Mouse (Mus musculus): ENCODE measurements around the gene Ecm2. TPM values are rescaled to one million over a fixed set of nuclear protein-coding genes. Genes with fewer than 3 reads are reported as not detected.

Gene Ecm2
- polyA plus RNA-seq (2015; fragmentation: Nextera tagmentation; extraction: Ambion mirVana): 3.1 and 3.6 TPM in 2 replicates

DNA sequence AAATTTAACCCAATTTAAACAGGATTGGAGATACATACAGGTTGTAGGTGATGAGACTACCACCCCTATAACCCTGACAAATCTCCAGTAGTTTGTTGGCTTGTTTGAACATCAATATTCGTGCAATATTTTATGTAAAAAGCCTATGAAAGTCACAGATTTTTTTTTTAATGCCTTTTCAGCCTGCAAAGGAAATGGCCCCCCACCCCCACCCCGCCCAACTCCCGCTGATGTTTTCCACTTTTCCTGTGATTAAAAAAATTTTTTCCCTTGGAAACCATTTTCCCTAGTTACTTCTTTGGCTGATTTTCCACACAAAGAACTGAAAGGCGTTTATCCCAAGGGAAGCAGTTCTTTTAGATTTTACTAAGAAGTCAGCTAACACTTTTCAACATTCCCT lies at the start of gene Ecm2:
Gene Ecm2 (plus strand): TSS at position 301 of the 400 bp plus-strand sequence.
- WGBS: 47% methylated on average over 4 of the region's 4 CpGs

GRCm38 (mm10) chr13:49460276-49460675 lies 44.3 kb upstream of the Ecm2 start:
- DNase-seq (ENCODE audit: low spot score) (peak; percentile 84), ATAC-seq (peak; percentile 32)
- H3K27me3 ChIP-seq (replicated peaks; ENCODE audit: insufficient read depth, low read length): no peaks in the 10 kb centered on the region
- peak overlapping the region; percentile 78 for H3K27ac ChIP-seq (ENCODE audit: low read length)
- no peaks in the 10 kb centered on the region for H3K4me1 ChIP-seq (ENCODE audit: insufficient read depth, low read depth, low read length)
- no peak overlapping the region for H3K4me2 ChIP-seq (replicated peaks; ENCODE audit: low read depth, low read length)
- 58% methylated on average over 4 of the region's 4 CpGs for WGBS
- peaks cover 13% of the 10 kb centered on the region for H3K36me3 ChIP-seq (ENCODE audit: insufficient read depth, low read length)
- TF ChIP-seq CTCF (IDR thresholded peaks at IDR 0.05) (no peak), EP300 (IDR thresholded peaks at IDR 0.05) (no peak)
- no peak overlapping the region for H3K4me3 ChIP-seq (ENCODE audit: low read depth, low read length)
- H3K9ac ChIP-seq (replicated peaks; ENCODE audit: low read depth): no peak overlapping the region
- no peaks in the 10 kb centered on the region for H3K9me3 ChIP-seq (ENCODE audit: low read length)

More for the DNA sequence above, at the start of gene Ecm2:
- Histone ChIP-seq H3K4me1 (ENCODE audit: insufficient read depth, low read depth, low read length) (no peaks in the 10 kb centered on the region; the same call in 1 of the 2 replicates), H3K9ac (replicated peaks; ENCODE audit: low read depth) (0 out of 2 replicates have a peak within 1 kb of the TSS, but pooled peaks have one; percentile 26), H3K4me2 (replicated peaks; ENCODE audit: low read depth, low read length) (peak within 1 kb of the TSS; percentile 27; the same call in 1 of the 2 replicates), H3K27me3 (replicated peaks; ENCODE audit: insufficient read depth, low read length) (no peaks in the 10 kb centered on the region), H3K27ac (ENCODE audit: low read length) (peak within 1 kb of the TSS; percentile 38; the same call in 1 of the 2 replicates), H3K36me3 (ENCODE audit: insufficient read depth, low read length) (no peaks in the 10 kb centered on the region), H3K4me3 (ENCODE audit: low read depth, low read length) (peak within 1 kb of the TSS; percentile 19), H3K9me3 (ENCODE audit: low read length) (no peaks in the 10 kb centered on the region)
- DNase-seq (ENCODE audit: low spot score): no peak
- TF ChIP-seq EP300 (IDR thresholded peaks at IDR 0.05): no peak
- TF ChIP-seq CTCF (IDR thresholded peaks at IDR 0.05): no peak
- no peak for ATAC-seq

DNA sequence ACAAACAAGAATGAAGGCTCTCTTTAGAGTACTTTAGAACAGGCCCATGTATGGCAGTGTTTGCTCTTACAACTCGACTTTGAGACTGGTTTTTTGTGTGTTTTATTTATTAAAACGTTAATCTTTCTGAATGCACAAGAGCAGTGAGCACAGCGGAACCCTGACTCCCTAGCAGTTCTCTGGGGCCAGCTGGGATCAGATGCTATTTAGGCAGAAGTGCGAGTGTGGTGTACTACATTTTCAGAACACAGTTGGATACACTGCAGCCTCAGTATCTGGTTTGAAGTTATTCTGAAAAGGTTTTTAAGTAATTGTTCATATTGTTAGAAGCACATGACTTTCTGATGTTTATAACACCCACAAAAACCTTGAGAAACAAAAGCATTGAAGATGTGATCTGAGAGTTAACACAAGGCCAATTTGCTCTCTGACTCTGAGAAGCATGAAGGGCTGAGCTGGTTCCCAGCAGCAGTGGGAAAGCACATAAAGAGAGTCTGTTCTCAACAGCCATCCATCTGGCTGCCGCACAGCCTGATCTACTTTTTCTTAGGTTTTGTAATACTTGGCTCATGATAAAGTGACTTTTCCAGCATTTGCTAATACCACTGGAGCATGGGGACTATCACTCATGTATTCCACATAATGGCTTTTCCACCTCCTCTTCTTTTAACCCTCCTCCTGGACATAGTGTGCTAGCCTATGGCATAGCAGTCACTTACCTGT lies 43.8 kb upstream of the Ecm2 start:
- ATAC-seq: peak; percentile 63
- H3K4me2 ChIP-seq (replicated peaks; ENCODE audit: low read depth, low read length): no peak overlapping the region
- DNase-seq (ENCODE audit: low spot score): peak; percentile 68
- no peaks in the 10 kb centered on the region for H3K4me1 ChIP-seq (ENCODE audit: insufficient read depth, low read depth, low read length)
- 50% methylated on average over 5 of the region's 5 CpGs for WGBS
- no peak overlapping the region for H3K9ac ChIP-seq (replicated peaks; ENCODE audit: low read depth)
- H3K4me3 ChIP-seq (ENCODE audit: low read depth, low read length): no peak overlapping the region
- no peak for TF ChIP-seq CTCF (IDR thresholded peaks at IDR 0.05)
- TF ChIP-seq EP300 (IDR thresholded peaks at IDR 0.05): no peak; the same call in 1 of the 2 replicates
- H3K27me3 ChIP-seq (replicated peaks; ENCODE audit: insufficient read depth, low read length): no peaks in the 10 kb centered on the region
- H3K36me3 ChIP-seq (ENCODE audit: insufficient read depth, low read length): peaks cover 13% of the 10 kb centered on the region
- H3K27ac ChIP-seq (ENCODE audit: low read length): peak overlapping the region; percentile 78
- no peaks in the 10 kb centered on the region for H3K9me3 ChIP-seq (ENCODE audit: low read length)

DNA sequence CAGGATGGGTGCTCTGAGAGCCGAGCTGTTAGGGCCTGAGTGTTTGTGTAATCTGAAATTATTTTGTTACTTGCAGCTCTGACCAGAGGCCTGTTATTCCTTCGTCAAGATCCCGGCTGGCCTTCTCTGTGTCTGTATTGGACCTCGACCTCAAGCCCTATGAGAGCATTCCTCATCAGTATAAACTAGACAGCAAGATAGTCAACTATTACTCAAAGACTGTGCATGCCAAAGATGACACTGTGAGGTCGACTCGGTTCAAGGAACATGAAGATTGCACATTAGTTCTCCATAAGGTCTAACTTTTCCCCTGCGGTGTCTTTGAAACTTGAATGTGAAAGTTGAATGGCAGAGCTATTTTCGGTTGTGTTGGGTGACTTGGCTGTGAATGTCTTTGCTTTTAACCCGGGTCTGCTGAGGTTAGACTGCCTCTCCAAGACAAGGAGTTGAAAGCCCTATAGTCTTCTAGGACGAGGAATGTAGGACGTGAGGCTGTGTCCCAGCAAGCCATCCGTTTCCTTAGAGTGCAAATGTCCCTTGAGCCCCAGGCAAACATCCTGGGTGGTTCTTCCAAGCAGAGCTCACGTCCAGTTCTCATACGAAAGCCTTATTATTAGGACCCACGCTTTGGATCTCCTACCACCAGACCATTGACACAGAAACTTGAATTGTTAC lies 43.0 kb upstream of the Ecm2 start:
- Histone ChIP-seq H3K4me3 (ENCODE audit: low read depth, low read length) (no peak overlapping the region), H3K4me1 (ENCODE audit: insufficient read depth, low read depth, low read length) (no peaks in the 10 kb centered on the region; the same call in 1 of the 2 replicates), H3K27me3 (replicated peaks; ENCODE audit: insufficient read depth, low read length) (no peaks in the 10 kb centered on the region), H3K4me2 (replicated peaks; ENCODE audit: low read depth, low read length) (no peak overlapping the region), H3K9me3 (ENCODE audit: low read length) (no peaks in the 10 kb centered on the region), H3K27ac (ENCODE audit: low read length) (peak overlapping the region; percentile 78), H3K36me3 (ENCODE audit: insufficient read depth, low read length) (peaks cover 13% of the 10 kb centered on the region), H3K9ac (replicated peaks; ENCODE audit: low read depth) (no peak overlapping the region)
- DNase-seq (ENCODE audit: low spot score) (peak; percentile 82), ATAC-seq (peak; percentile 84)
- no peak for TF ChIP-seq CTCF (IDR thresholded peaks at IDR 0.05)
- TF ChIP-seq EP300 (IDR thresholded peaks at IDR 0.05): 0 out of 2 replicates have a peak, but pooled peaks have one; percentile 53
- 65% methylated on average over 15 of the region's 15 CpGs for WGBS

DNA sequence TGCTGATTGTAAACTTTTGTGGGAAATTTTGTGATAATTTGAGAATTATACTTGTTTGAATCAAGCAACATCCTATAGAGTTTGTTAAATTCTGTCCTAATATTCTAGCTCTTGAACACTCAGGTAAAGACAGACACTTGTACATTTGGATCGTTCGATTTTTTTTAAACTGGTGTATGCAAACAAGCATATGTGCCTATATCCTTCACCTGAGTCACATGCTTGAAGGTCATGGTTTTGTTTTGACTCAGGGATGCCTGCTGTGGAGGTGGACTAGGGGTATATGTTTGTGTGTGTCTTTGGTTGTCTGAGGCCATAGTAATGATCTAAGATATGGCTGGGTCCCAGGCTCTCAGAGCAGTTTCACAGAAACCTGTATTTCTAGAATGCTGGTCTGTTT lies 41.7 kb upstream of the Ecm2 start:
- no peak overlapping the region for H3K27ac ChIP-seq (ENCODE audit: low read length)
- peaks cover 13% of the 10 kb centered on the region for H3K36me3 ChIP-seq (ENCODE audit: insufficient read depth, low read length)
- no peak overlapping the region for H3K4me3 ChIP-seq (ENCODE audit: low read depth, low read length)
- ATAC-seq (no peak), DNase-seq (ENCODE audit: low spot score) (no peak)
- WGBS: 96% methylated on average over 2 of the region's 2 CpGs
- no peaks in the 10 kb centered on the region for H3K27me3 ChIP-seq (replicated peaks; ENCODE audit: insufficient read depth, low read length)
- no peak for TF ChIP-seq CTCF (IDR thresholded peaks at IDR 0.05)
- H3K4me1 ChIP-seq (ENCODE audit: insufficient read depth, low read depth, low read length): no peaks in the 10 kb centered on the region; the same call in 1 of the 2 replicates
- H3K9me3 ChIP-seq (ENCODE audit: low read length): no peaks in the 10 kb centered on the region
- no peak overlapping the region for H3K4me2 ChIP-seq (replicated peaks; ENCODE audit: low read depth, low read length)
- H3K9ac ChIP-seq (replicated peaks; ENCODE audit: low read depth): no peak overlapping the region

GRCm38 (mm10) chr13:49465875-49466274 lies 38.7 kb upstream of the Ecm2 start:
- no peaks in the 10 kb centered on the region for H3K9me3 ChIP-seq (ENCODE audit: low read length)
- H3K4me2 ChIP-seq (replicated peaks; ENCODE audit: low read depth, low read length): no peak overlapping the region
- H3K4me3 ChIP-seq (ENCODE audit: low read depth, low read length): no peak overlapping the region
- TF ChIP-seq EP300 (IDR thresholded peaks at IDR 0.05): no peak
- no peak for TF ChIP-seq CTCF (IDR thresholded peaks at IDR 0.05)
- ATAC-seq (no peak), DNase-seq (ENCODE audit: low spot score) (no peak)
- peaks cover 8% of the 10 kb centered on the region for H3K36me3 ChIP-seq (ENCODE audit: insufficient read depth, low read length)
- no peak overlapping the region for H3K9ac ChIP-seq (replicated peaks; ENCODE audit: low read depth)
- H3K27ac ChIP-seq (ENCODE audit: low read length): no peak overlapping the region
- 94% methylated on average over 4 of the region's 4 CpGs for WGBS
- no peaks in the 10 kb centered on the region for H3K27me3 ChIP-seq (replicated peaks; ENCODE audit: insufficient read depth, low read length)
- H3K4me1 ChIP-seq (ENCODE audit: insufficient read depth, low read depth, low read length): no peaks in the 10 kb centered on the region; the same call in 1 of the 2 replicates
